Comparison of ENCODE assay signal across 8 mouse cellular contexts in genomic region chr12:74284685-74285054, GRCm38 (mm10). TPM values are rescaled to one million over a fixed set of nuclear protein-coding genes. Genes with fewer than 3 reads are reported as not detected.
DNase-seq lines count a peak whose midpoint lies in the region; ATAC-seq and TF ChIP-seq lines count a peak whose summit lies in the region.

No protein-coding gene starts in this region.

- H3K4me2 ChIP-seq in kidney, embryonic 14.5 days (replicated peaks; ENCODE audit: low read depth, low read length), result peak overlapping the region; percentile 72
- peak overlapping the region; percentile 45; the same call in 1 of the 2 replicates for H3K4me2 ChIP-seq in liver, embryonic 13.5 days

- H3K4me3 ChIP-seq in kidney, embryonic 14.5 days (ENCODE audit: low read length), result peak overlapping the region; percentile 39
- no peak overlapping the region for H3K4me3 ChIP-seq in kidney, adult 2 months (ENCODE audit: insufficient read depth, low read depth, low read length)
- H3K4me3 ChIP-seq in hindbrain, embryonic 10.5 days, result peak overlapping the region; percentile 55
- no peak overlapping the region for H3K4me3 ChIP-seq in liver, embryonic 13.5 days (replicated peaks)

- no peak for TF ChIP-seq POLR2A in kidney, adult 2 months (IDR thresholded peaks at IDR 0.05; ENCODE audit: low read depth, low read length)

- no peaks in the 10 kb centered on the region for H3K36me3 ChIP-seq in kidney, embryonic 14.5 days (ENCODE audit: control insufficient read depth, insufficient read depth, low read length)
- H3K36me3 ChIP-seq in kidney, adult 2 months (ENCODE audit: control insufficient read depth, insufficient read depth, low read length), result no peaks in the 10 kb centered on the region
- no peaks in the 10 kb centered on the region for H3K36me3 ChIP-seq in hindbrain, embryonic 10.5 days
- no peaks in the 10 kb centered on the region for H3K36me3 ChIP-seq in liver, embryonic 13.5 days

- H3K4me1 ChIP-seq in kidney, embryonic 14.5 days (ENCODE audit: control insufficient read depth, insufficient read depth, low read length), result no peaks in the 10 kb centered on the region
- no peaks in the 10 kb centered on the region for H3K4me1 ChIP-seq in kidney, adult 2 months (ENCODE audit: control insufficient read depth, insufficient read depth, low read length)
- peaks cover 17% of the 10 kb centered on the region for H3K4me1 ChIP-seq in hindbrain, embryonic 10.5 days (replicated peaks)
- H3K4me1 ChIP-seq in liver, embryonic 13.5 days (replicated peaks), result no peaks in the 10 kb centered on the region

- no peak overlapping the region for H3K9ac ChIP-seq in kidney, embryonic 14.5 days (ENCODE audit: low read depth, low read length)
- H3K9ac ChIP-seq in liver, embryonic 13.5 days, result no peak overlapping the region

- no peak for TF ChIP-seq CTCF in kidney, adult 2 months (conservative IDR thresholded peaks at IDR 0.05; ENCODE audit: insufficient read depth, insufficient read length, low read depth, low read length)

- no peak for DNase-seq in kidney, adult 2 months
- DNase-seq in cerebellum, postnatal 10 days, result peak; percentile 88 to 89
- DNase-seq in hindbrain, embryonic 10.5 days (ENCODE audit: low spot score), result no peak
- DNase-seq in liver, embryonic 13.5 days, result no peak
- no peak for DNase-seq in ovary, postnatal 14 days (ENCODE audit: low spot score)
- no peak for DNase-seq in T-cell, adult 2 months (ENCODE audit: low spot score)

- H3K27me3 ChIP-seq in kidney, embryonic 14.5 days (ENCODE audit: control insufficient read depth, insufficient read depth, low read length), result peaks cover 22% of the 10 kb centered on the region; the same call in 1 of the 2 replicates
- H3K27me3 ChIP-seq in kidney, adult 2 months (replicated peaks; ENCODE audit: control insufficient read depth, insufficient read depth, low read length), result no peaks in the 10 kb centered on the region; the same call in 1 of the 2 replicates
- H3K27me3 ChIP-seq in hindbrain, embryonic 10.5 days (ENCODE audit: insufficient read depth, poor library complexity, severe bottlenecking), result peaks cover 42% of the 10 kb centered on the region
- H3K27me3 ChIP-seq in liver, embryonic 13.5 days, result peaks cover 32% of the 10 kb centered on the region

- 9% methylated on average over 11 of the region's 11 CpGs for WGBS in kidney, embryonic 14.5 days
- WGBS in kidney, adult 2 months, result 6% methylated on average over 11 of the region's 11 CpGs
- WGBS in hindbrain, embryonic 10.5 days, result 6% methylated on average over 11 of the region's 11 CpGs
- WGBS in liver, embryonic 13.5 days (ENCODE audit: insufficient replicate concordance), result 11% methylated on average over 11 of the region's 11 CpGs

- no peaks in the 10 kb centered on the region for H3K9me3 ChIP-seq in kidney, embryonic 14.5 days (ENCODE audit: control insufficient read depth, low read length)
- no peaks in the 10 kb centered on the region for H3K9me3 ChIP-seq in hindbrain, embryonic 10.5 days
- H3K9me3 ChIP-seq in liver, embryonic 13.5 days (replicated peaks), result no peaks in the 10 kb centered on the region

- peak; percentile 10; the same call in 1 of the 2 replicates for ATAC-seq in kidney, embryonic 14.5 days (ENCODE audit: low FRiP score, low TSS enrichment)
- no peak for ATAC-seq in liver, embryonic 13.5 days (ENCODE audit: low read depth)
- ATAC-seq in CD4-positive, CD25-positive, alpha-beta regulatory T cell, adult 4 months, result no peak

- H3K27ac ChIP-seq in kidney, embryonic 14.5 days (ENCODE audit: low read depth, low read length), result no peak overlapping the region
- no peak overlapping the region for H3K27ac ChIP-seq in kidney, adult 2 months (ENCODE audit: insufficient read depth, low read depth, low read length)
- no peak overlapping the region for H3K27ac ChIP-seq in hindbrain, embryonic 10.5 days
- no peak overlapping the region for H3K27ac ChIP-seq in liver, embryonic 13.5 days

RNA-seq across cellular contexts. Expression of gene Gm11042, which starts 31.5 kb away (rescaled TPM):
- polyA plus RNA-seq in kidney, embryonic 14.5 days (2014; fragmentation: Nextera tagmentation; extraction: Ambion mirVana), result not detected in 2 replicates
- polyA plus RNA-seq in kidney, adult 2 months (2012; rRNA removed), result not detected in 2 replicates
- not detected in 2 replicates for polyA plus RNA-seq in hindbrain, embryonic 10.5 days (2016; fragmentation: Nextera tagmentation; extraction: Ambion mirVana)
- polyA plus RNA-seq in liver, embryonic 13.5 days (2015; fragmentation: Nextera tagmentation; extraction: Ambion mirVana), result not detected in 2 replicates
- not detected for polyA plus RNA-seq in CD4-positive, CD25-positive, alpha-beta regulatory T cell, adult 4 months (2017; shearing (Covaris generic))

Comparison
In these comparisons a context has a peak if more than half of its experiments do, and no peak if none do; other contexts are left out.
1. H3K4me3 ChIP-seq: peak in kidney, embryonic 14.5 days (single experiment) and hindbrain, embryonic 10.5 days (single experiment); none in kidney, adult 2 months (single experiment) and liver, embryonic 13.5 days (single experiment).
2. DNase-seq: peak in cerebellum, postnatal 10 days (2 of 2); none in kidney, adult 2 months (single experiment), hindbrain, embryonic 10.5 days (single experiment), liver, embryonic 13.5 days (single experiment), ovary, postnatal 14 days (single experiment) and T-cell, adult 2 months (single experiment).